Mouse (Mus musculus): ENCODE measurements around the gene Zfp97. TPM values are rescaled to one million over a fixed set of nuclear protein-coding genes. Genes with fewer than 3 reads are reported as not detected.
"Not testable (repeated sequence)": the region's sequence is repeated elsewhere in the genome, so short reads cannot be mapped to it uniquely, and the experiment has no call there.

The Zfp97 gene
- 1 to 10 TPM; 3.9 to 6.3 TPM for total RNA-seq (2021)

DNA sequence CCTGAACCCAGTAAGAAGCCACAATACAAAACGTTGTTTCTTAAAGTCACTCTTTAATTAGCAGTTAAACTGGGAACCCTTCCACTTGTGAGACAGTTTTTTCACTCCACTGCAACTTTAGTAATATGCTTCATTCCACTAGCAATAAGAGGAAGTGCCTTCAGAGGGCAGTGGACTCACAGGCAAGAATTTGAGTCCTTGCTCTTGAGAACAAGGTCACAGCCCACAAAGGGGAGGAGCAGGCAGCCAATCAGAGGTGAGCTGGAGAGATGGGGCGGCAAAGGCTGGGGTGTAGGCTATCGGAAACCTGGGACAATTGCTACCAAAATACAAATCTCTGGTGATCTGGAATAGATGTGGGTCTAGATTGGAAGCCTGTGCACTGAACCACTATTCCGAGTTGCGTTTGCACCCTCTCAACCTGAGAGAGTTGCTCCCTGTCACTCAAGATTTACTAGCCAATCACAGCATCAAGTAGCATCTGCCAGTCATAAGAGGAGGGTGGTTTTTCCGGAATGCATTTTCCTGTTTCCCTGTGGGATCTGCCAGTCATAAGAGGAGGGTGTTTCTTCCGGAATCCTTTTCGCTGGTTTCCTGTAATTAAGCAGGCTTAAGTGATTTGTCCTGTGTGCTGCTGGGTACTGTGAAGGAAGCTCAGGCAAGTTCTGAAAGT lies at the start of gene Zfp97:
TSS of gene Zfp97 (plus strand) at position 586 of the 673 bp plus-strand sequence.
- not testable (repeated sequence) for DNase-seq

GRCm38 (mm10) chr17:17178757-17179413 lies 57.7 kb downstream of the Zfp97 start:
- not testable (repeated sequence) for DNase-seq

GRCm38 (mm10) chr17:17194761-17195160 lies 73.5 kb downstream of the Zfp97 start:
- DNase-seq = not testable (repeated sequence)

DNA sequence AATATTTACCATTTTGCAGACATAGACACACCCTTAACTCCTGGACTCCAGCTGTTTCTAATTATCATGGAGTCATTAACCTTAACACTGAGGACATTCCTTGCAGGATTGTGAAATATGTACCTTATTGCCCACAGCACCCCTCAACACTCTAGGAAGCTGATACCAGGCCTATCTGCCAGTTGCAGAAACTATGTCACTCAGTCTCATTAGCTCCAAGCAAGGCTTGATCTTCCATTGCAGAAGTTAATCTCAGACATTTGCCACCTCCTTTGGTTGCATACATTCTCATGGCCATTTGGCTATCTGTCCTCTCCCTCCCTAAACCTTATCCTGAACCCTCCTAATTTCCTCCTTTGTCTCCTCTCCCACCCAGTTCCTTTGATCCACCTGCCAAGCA lies 74.0 kb downstream of the Zfp97 start:
- no peak for DNase-seq

GRCm38 (mm10) chr17:17196111-17196510 lies 74.9 kb downstream of the Zfp97 start:
- not testable (repeated sequence) for DNase-seq

Other genes with a start within 250 kb of the Zfp97 start
- gene Zfp960, start 57.3 kb upstream of the Zfp97 start, total RNA-seq (2021) = 1 to 10 TPM; 8.2 to 9.0 TPM